Mouse (Mus musculus): ENCODE data around the gene Mrpl17. TPM values are rescaled to one million over a fixed set of nuclear protein-coding genes. Genes with fewer than 3 reads are reported as not detected.

Gene Mrpl17
- polyA plus RNA-seq, 1 experiment from 2014 or later, result 388 TPM

GRCm38 (mm10) chr7:105811516-105811915 lies 617 bp upstream of the Mrpl17 start:
- H3K27me3 ChIP-seq (ENCODE audit: insufficient read depth, low read length), result no peaks in the 10 kb centered on the region
- no peak overlapping the region for H3K9ac ChIP-seq
- no peaks in the 10 kb centered on the region for H3K9me3 ChIP-seq (ENCODE audit: low read depth, low read length)
- no peak overlapping the region for H3K27ac ChIP-seq (ENCODE audit: low read depth)
- peak overlapping the region; percentile 43 for H3K4me2 ChIP-seq
- peaks cover 23% of the 10 kb centered on the region for H3K36me3 ChIP-seq (ENCODE audit: insufficient read depth)
- ATAC-seq (ENCODE audit: insufficient read depth) (peak; percentile 13; the same call in 1 of the 2 replicates), DNase-seq (no peak)
- no peak for TF ChIP-seq CTCF (IDR thresholded peaks at IDR 0.05; ENCODE audit: low read depth)
- H3K4me1 ChIP-seq (ENCODE audit: insufficient read depth), result peaks cover 6% of the 10 kb centered on the region
- no peak overlapping the region for H3K4me3 ChIP-seq (ENCODE audit: low read depth, low read length)

GRCm38 (mm10) chr7:105810280-105810876 lies 521 bp downstream of the Mrpl17 start:
- Histone ChIP-seq H3K27me3 (ENCODE audit: insufficient read depth, low read length) (no peaks in the 10 kb centered on the region), H3K9ac (peak overlapping the region; percentile 95), H3K4me2 (peak overlapping the region; percentile 85), H3K9me3 (ENCODE audit: low read depth, low read length) (no peaks in the 10 kb centered on the region), H3K4me3 (ENCODE audit: low read depth, low read length) (peak overlapping the region; percentile 88), H3K36me3 (ENCODE audit: insufficient read depth) (peaks cover 23% of the 10 kb centered on the region), H3K27ac (ENCODE audit: low read depth) (peak overlapping the region; percentile 87), H3K4me1 (ENCODE audit: insufficient read depth) (peaks cover 6% of the 10 kb centered on the region)
- DNase-seq, result no peak
- 3% methylated on average over 37 of the region's 37 CpGs for WGBS
- TF ChIP-seq CTCF (IDR thresholded peaks at IDR 0.05; ENCODE audit: low read depth), result no peak
- peak; percentile 64 for ATAC-seq (ENCODE audit: insufficient read depth)

GRCm38 (mm10) chr7:105809836-105810235 lies 1.1 kb downstream of the Mrpl17 start:
- DNase-seq (no peak), ATAC-seq (ENCODE audit: insufficient read depth) (no peak)
- Histone ChIP-seq H3K4me2 (peak overlapping the region; percentile 85), H3K36me3 (ENCODE audit: insufficient read depth) (peaks cover 23% of the 10 kb centered on the region), H3K27me3 (ENCODE audit: insufficient read depth, low read length) (no peaks in the 10 kb centered on the region), H3K4me1 (ENCODE audit: insufficient read depth) (peaks cover 6% of the 10 kb centered on the region), H3K9ac (peak overlapping the region; percentile 95), H3K27ac (ENCODE audit: low read depth) (peak overlapping the region; percentile 87; the same call in 1 of the 2 replicates), H3K9me3 (ENCODE audit: low read depth, low read length) (no peaks in the 10 kb centered on the region), H3K4me3 (ENCODE audit: low read depth, low read length) (peak overlapping the region; percentile 88)
- no peak for TF ChIP-seq CTCF (IDR thresholded peaks at IDR 0.05; ENCODE audit: low read depth)
- WGBS, result 66% methylated on average over 7 of the region's 7 CpGs

- H3K27me3 ChIP-seq (ENCODE audit: insufficient read depth, low read length), result no peaks in the 10 kb centered on the region
- DNase-seq (peak; percentile 33), ATAC-seq (ENCODE audit: insufficient read depth) (no peak)
- no peak overlapping the region for H3K27ac ChIP-seq (ENCODE audit: low read depth)
- no peaks in the 10 kb centered on the region for H3K9me3 ChIP-seq (ENCODE audit: low read depth, low read length)
- H3K4me2 ChIP-seq, result no peak overlapping the region
- peaks cover 23% of the 10 kb centered on the region for H3K36me3 ChIP-seq (ENCODE audit: insufficient read depth)
- no peak overlapping the region for H3K4me3 ChIP-seq (ENCODE audit: low read depth, low read length)
- WGBS, result 85% methylated on average over 1 of the region's 1 CpGs
- H3K9ac ChIP-seq, result no peak overlapping the region
- H3K4me1 ChIP-seq (ENCODE audit: insufficient read depth), result peaks cover 6% of the 10 kb centered on the region
- TF ChIP-seq CTCF (IDR thresholded peaks at IDR 0.05; ENCODE audit: low read depth), result no peak
Measured at GRCm38 (mm10) chr7:105808385-105808784, 2.5 kb downstream of the Mrpl17 start.

- Histone ChIP-seq H3K4me3 (ENCODE audit: low read depth, low read length) (no peak overlapping the region), H3K27ac (ENCODE audit: low read depth) (no peak overlapping the region), H3K9ac (no peak overlapping the region), H3K36me3 (ENCODE audit: insufficient read depth) (peaks cover 23% of the 10 kb centered on the region), H3K4me2 (no peak overlapping the region), H3K27me3 (ENCODE audit: insufficient read depth, low read length) (no peaks in the 10 kb centered on the region), H3K9me3 (ENCODE audit: low read depth, low read length) (no peaks in the 10 kb centered on the region), H3K4me1 (ENCODE audit: insufficient read depth) (peaks cover 6% of the 10 kb centered on the region)
- no peak for ATAC-seq (ENCODE audit: insufficient read depth)
- no peak for DNase-seq
- TF ChIP-seq CTCF (IDR thresholded peaks at IDR 0.05; ENCODE audit: low read depth), result no peak
- 51% methylated on average over 2 of the region's 2 CpGs for WGBS
Measured at GRCm38 (mm10) chr7:105806716-105807115, 4.2 kb downstream of the Mrpl17 start.

- Histone ChIP-seq H3K4me1 (ENCODE audit: insufficient read depth) (peaks cover 6% of the 10 kb centered on the region), H3K4me2 (no peak overlapping the region), H3K27me3 (ENCODE audit: insufficient read depth, low read length) (no peaks in the 10 kb centered on the region), H3K4me3 (ENCODE audit: low read depth, low read length) (no peak overlapping the region), H3K27ac (ENCODE audit: low read depth) (no peak overlapping the region), H3K36me3 (ENCODE audit: insufficient read depth) (peaks cover 23% of the 10 kb centered on the region), H3K9ac (no peak overlapping the region), H3K9me3 (ENCODE audit: low read depth, low read length) (no peaks in the 10 kb centered on the region)
- no peak for ATAC-seq (ENCODE audit: insufficient read depth)
- TF ChIP-seq CTCF (IDR thresholded peaks at IDR 0.05; ENCODE audit: low read depth), result no peak
- DNase-seq, result no peak
- whole genome bisulfite sequencing, result 75% methylated on average over 5 of the region's 5 CpGs
Measured at GRCm38 (mm10) chr7:105806125-105806524, 4.8 kb downstream of the Mrpl17 start.

- Histone ChIP-seq H3K4me1 (ENCODE audit: insufficient read depth) (no peaks in the 10 kb centered on the region; the same call in 1 of the 2 replicates), H3K4me2 (no peak overlapping the region), H3K36me3 (ENCODE audit: insufficient read depth) (peaks cover 9% of the 10 kb centered on the region; the same call in 1 of the 2 replicates), H3K9me3 (ENCODE audit: low read depth, low read length) (no peaks in the 10 kb centered on the region), H3K27ac (ENCODE audit: low read depth) (no peak overlapping the region), H3K27me3 (ENCODE audit: insufficient read depth, low read length) (no peaks in the 10 kb centered on the region), H3K4me3 (ENCODE audit: low read depth, low read length) (no peak overlapping the region), H3K9ac (no peak overlapping the region)
- TF ChIP-seq CTCF (IDR thresholded peaks at IDR 0.05; ENCODE audit: low read depth), result no peak
- ATAC-seq (ENCODE audit: insufficient read depth), result no peak
- no peak for DNase-seq
Measured at GRCm38 (mm10) chr7:105803428-105803827, 7.5 kb downstream of the Mrpl17 start.
